Mouse (Mus musculus): ENCODE results near the gene Cfap74.

DNA sequence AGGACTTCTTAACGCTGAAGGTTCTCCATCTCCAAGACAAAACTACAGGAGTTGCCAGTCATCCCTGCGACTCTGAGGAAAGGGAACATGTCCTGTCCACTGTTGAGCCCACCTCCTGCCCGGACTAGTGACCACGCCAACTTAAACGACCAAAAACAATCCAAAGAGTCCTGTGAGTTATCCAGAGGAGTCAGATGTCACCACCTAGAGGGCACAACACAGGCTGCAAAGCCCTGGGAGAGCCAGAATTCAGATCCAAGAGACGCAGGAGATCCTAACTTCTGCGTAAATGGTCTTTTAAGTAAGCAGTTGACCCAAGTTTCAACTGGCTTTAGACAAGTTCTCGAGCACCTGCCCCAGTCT lies 314 bp upstream of the Cfap74 start:
- TF ChIP-seq CTCF (IDR thresholded peaks at IDR 0.05; ENCODE audit: insufficient read depth, low read length) (no peak), POLR2A (IDR thresholded peaks at IDR 0.05; ENCODE audit: borderline replicate concordance, extremely low read depth, low read depth, low read length) (no peak)

Measured in lung, adult 2 months (tissue).